Mouse (Mus musculus): ENCODE measurements around the gene Golph3l. TPM values are rescaled to one million over a fixed set of nuclear protein-coding genes. Genes with fewer than 3 reads are reported as not detected.

Gene Golph3l
- total and polyA plus RNA-seq, 2 experiments from 2014 or later, result 17.3 to 19.3 TPM

GRCm38 (mm10) chr3:95658868-95659712, 70.4 kb downstream of the Golph3l start:
- Histone ChIP-seq H3K4me1 (ENCODE audit: insufficient read depth, low read length) (peaks cover 17% of the 10 kb centered on the region; the same call in 1 of the 2 replicates), H3K36me3 (ENCODE audit: insufficient read depth, low read length) (no peaks in the 10 kb centered on the region; the same call in 1 of the 2 replicates), H3K27ac (peak overlapping the region; percentile 99), H3K9me3 (ENCODE audit: low read length) (no peaks in the 10 kb centered on the region), H3K9ac (replicated peaks; ENCODE audit: low read length) (peak overlapping the region; percentile 99), H3K4me2 (ENCODE audit: low read depth, low read length) (peak overlapping the region; percentile 97), H3K27me3 (ENCODE audit: insufficient read depth, low read length) (no peaks in the 10 kb centered on the region), H3K4me3 (ENCODE audit: low read length) (peak overlapping the region; percentile 79)
- peak; percentile 83 for DNase-seq (ENCODE audit: low spot score)
- no peak for TF ChIP-seq CTCF (IDR thresholded peaks at IDR 0.05; ENCODE audit: low read depth)
- ATAC-seq, result peak; percentile 78
- under 1% methylated on average over 106 of the region's 113 CpGs for whole genome bisulfite sequencing

GRCm38 (mm10) chr3:95659948-95660347, 71.2 kb downstream of the Golph3l start:
- Histone ChIP-seq H3K4me2 (ENCODE audit: low read depth, low read length) (peak overlapping the region; percentile 97), H3K4me3 (ENCODE audit: low read length) (peak overlapping the region; percentile 79), H3K27ac (peak overlapping the region; percentile 99), H3K27me3 (ENCODE audit: insufficient read depth, low read length) (no peaks in the 10 kb centered on the region), H3K4me1 (ENCODE audit: insufficient read depth, low read length) (peaks cover 17% of the 10 kb centered on the region; the same call in 1 of the 2 replicates), H3K9me3 (ENCODE audit: low read length) (no peaks in the 10 kb centered on the region), H3K36me3 (ENCODE audit: insufficient read depth, low read length) (no peaks in the 10 kb centered on the region; the same call in 1 of the 2 replicates), H3K9ac (replicated peaks; ENCODE audit: low read length) (peak overlapping the region; percentile 99)
- 1% methylated on average over 8 of the region's 8 CpGs for WGBS
- DNase-seq (ENCODE audit: low spot score), result no peak
- no peak for ATAC-seq
- no peak for TF ChIP-seq CTCF (IDR thresholded peaks at IDR 0.05; ENCODE audit: low read depth)

GRCm38 (mm10) chr3:95660788-95661478, 72.2 kb downstream of the Golph3l start:
- Histone ChIP-seq H3K4me3 (ENCODE audit: low read length) (peak overlapping the region; percentile 79), H3K27ac (0 out of 2 replicates have a peak overlapping the region, but pooled peaks have one; percentile 99), H3K4me2 (ENCODE audit: low read depth, low read length) (peak overlapping the region; percentile 97), H3K4me1 (ENCODE audit: insufficient read depth, low read length) (peaks cover 17% of the 10 kb centered on the region; the same call in 1 of the 2 replicates), H3K36me3 (ENCODE audit: insufficient read depth, low read length) (no peaks in the 10 kb centered on the region; the same call in 1 of the 2 replicates), H3K27me3 (ENCODE audit: insufficient read depth, low read length) (no peaks in the 10 kb centered on the region), H3K9me3 (ENCODE audit: low read length) (no peaks in the 10 kb centered on the region), H3K9ac (replicated peaks; ENCODE audit: low read length) (peak overlapping the region; percentile 99; the same call in 1 of the 2 replicates)
- 47% methylated on average over 2 of the region's 2 CpGs for WGBS
- DNase-seq (ENCODE audit: low spot score) (no peak), ATAC-seq (no peak)
- no peak for TF ChIP-seq CTCF (IDR thresholded peaks at IDR 0.05; ENCODE audit: low read depth)

- Histone ChIP-seq H3K4me2 (ENCODE audit: low read depth, low read length) (peak overlapping the region; percentile 97), H3K36me3 (ENCODE audit: insufficient read depth, low read length) (no peaks in the 10 kb centered on the region; the same call in 1 of the 2 replicates), H3K27me3 (ENCODE audit: insufficient read depth, low read length) (no peaks in the 10 kb centered on the region), H3K27ac (no peak overlapping the region), H3K9me3 (ENCODE audit: low read length) (no peaks in the 10 kb centered on the region), H3K9ac (replicated peaks; ENCODE audit: low read length) (no peak overlapping the region; the same call in 1 of the 2 replicates), H3K4me3 (ENCODE audit: low read length) (no peak overlapping the region), H3K4me1 (ENCODE audit: insufficient read depth, low read length) (peaks cover 17% of the 10 kb centered on the region; the same call in 1 of the 2 replicates)
- 61% methylated on average over 7 of the region's 7 CpGs for WGBS
- ATAC-seq (no peak), DNase-seq (ENCODE audit: low spot score) (no peak)
- TF ChIP-seq CTCF (IDR thresholded peaks at IDR 0.05; ENCODE audit: low read depth), result no peak
Measured at GRCm38 (mm10) chr3:95661945-95662715, 73.4 kb downstream of the Golph3l start.

GRCm38 (mm10) chr3:95662724-95663449, 74.2 kb downstream of the Golph3l start:
- peaks cover 17% of the 10 kb centered on the region; the same call in 1 of the 2 replicates for H3K4me1 ChIP-seq (ENCODE audit: insufficient read depth, low read length)
- TF ChIP-seq CTCF (IDR thresholded peaks at IDR 0.05; ENCODE audit: low read depth), result no peak
- no peaks in the 10 kb centered on the region for H3K9me3 ChIP-seq (ENCODE audit: low read length)
- peak overlapping the region; percentile 16; the same call in 1 of the 2 replicates for H3K4me2 ChIP-seq (ENCODE audit: low read depth, low read length)
- H3K27me3 ChIP-seq (ENCODE audit: insufficient read depth, low read length), result no peaks in the 10 kb centered on the region
- no peak overlapping the region for H3K27ac ChIP-seq
- no peak overlapping the region for H3K4me3 ChIP-seq (ENCODE audit: low read length)
- no peaks in the 10 kb centered on the region; the same call in 1 of the 2 replicates for H3K36me3 ChIP-seq (ENCODE audit: insufficient read depth, low read length)
- 79% methylated on average over 7 of the region's 7 CpGs for WGBS
- H3K9ac ChIP-seq (replicated peaks; ENCODE audit: low read length), result no peak overlapping the region
- DNase-seq (ENCODE audit: low spot score), result no peak
- no peak for ATAC-seq
